Mouse (Mus musculus) neural tube, embryonic 11.5 days (tissue): ENCODE data around the gene Ppp1r14b. TPM values are rescaled to one million over a fixed set of nuclear protein-coding genes. Genes with fewer than 3 reads are reported as not detected.
"Not testable (repeated sequence)": the region's sequence is repeated elsewhere in the genome, so short reads cannot be mapped to it uniquely, and the experiment has no call there.

Experiments used
- ATAC-seq: fragments of 200-750 bp; cut with Nextera tagmentation; 2 replicates; pipeline ENCODE4 v1.8.0; 2017; ENCODE audit warnings: moderate number of reproducible peaks, mild to moderate bottlenecking, moderate TSS enrichment, moderate library complexity; ENCODE audit not compliant: insufficient read depth, low FRiP score, low TSS enrichment
- DNase-seq: peaks from one replicate; pipeline ENCODE4 v3.0.0-alpha.2; 2015; ENCODE audit warnings: low spot score
- H3K27ac ChIP-seq: fragments of 300-500 bp; sonication (generic); 2 replicates; pipeline ENCODE4 v1.5.1; 2014; ENCODE audit warnings: low read depth, mild to moderate bottlenecking, low read length
- H3K27me3 ChIP-seq: fragments of 300-500 bp; sonication (generic); 2 replicates; pipeline ENCODE4 v1.6.1; 2014; ENCODE audit warnings: mild to moderate bottlenecking, low read length, mixed read lengths; ENCODE audit not compliant: control insufficient read depth, insufficient read depth
- H3K36me3 ChIP-seq: fragments of 300-500 bp; sonication (generic); 2 replicates; pipeline ENCODE4 v1.6.1; 2014; ENCODE audit warnings: mild to moderate bottlenecking, low read length, moderate library complexity, mixed read lengths; ENCODE audit not compliant: control insufficient read depth, insufficient read depth
- H3K4me1 ChIP-seq: fragments of 300-500 bp; sonication (generic); 2 replicates; pipeline ENCODE4 v1.6.1; 2014; ENCODE audit warnings: low read length, mixed read lengths; ENCODE audit not compliant: control insufficient read depth, insufficient read depth
- H3K4me2 ChIP-seq: fragments of 300-500 bp; sonication (generic); 2 replicates; pipeline ENCODE4 v1.6.1; 2014; ENCODE audit warnings: low read depth, mild to moderate bottlenecking, moderate library complexity
- H3K4me3 ChIP-seq: fragments of 300-500 bp; sonication (generic); 2 replicates; pipeline ENCODE4 v1.5.1; 2014; ENCODE audit warnings: low read depth, low read length
- H3K9ac ChIP-seq: fragments of 300-500 bp; sonication (generic); 2 replicates; pipeline ENCODE4 v1.6.1; 2014; ENCODE audit warnings: mild to moderate bottlenecking, low read length
- H3K9me3 ChIP-seq: fragments of 300-500 bp; sonication (generic); 2 replicates; pipeline ENCODE4 v1.6.1; 2016; ENCODE audit warnings: low read length; ENCODE audit not compliant: control insufficient read depth
- WGBS: fragments of 180-500 bp; shearing (Covaris S2); extraction: QIAGEN DNeasy Blood & Tissue Kit; methylation state at CpG from one replicate; pipeline ENCODE4 v1.1.7; 2014; 5-methylcytosine and 5-hydroxymethylcytosine counted together
- polyA plus RNA-seq: library from polyadenylated mRNA; unstranded; fragments of >200 nt; fragmentation: Nextera tagmentation; extraction: Ambion mirVana; gene quantifications from 2 replicates; pipeline ENCODE4 v1.2.1, GENCODE M21; 2014

The Ppp1r14b gene
- polyA plus RNA-seq, 1 experiment from 2014 or later = 290 TPM

GRCm38 (mm10) chr19:6985951-6986708 lies 11.4 kb downstream of the Ppp1r14b start:
- Histone ChIP-seq H3K4me3 (peak overlapping the region; percentile 91), H3K27me3 (no peaks in the 10 kb centered on the region), H3K27ac (no peak overlapping the region), H3K36me3 (peaks cover 3% of the 10 kb centered on the region; the same call in 1 of the 2 replicates), H3K4me1 (peaks cover 7% of the 10 kb centered on the region), H3K9ac (no peak overlapping the region), H3K9me3 (no peaks in the 10 kb centered on the region), H3K4me2 (peak overlapping the region; percentile 95)
- 83% methylated on average over 10 of the region's 10 CpGs for WGBS
- DNase-seq (no peak), ATAC-seq (no peak)

DNA sequence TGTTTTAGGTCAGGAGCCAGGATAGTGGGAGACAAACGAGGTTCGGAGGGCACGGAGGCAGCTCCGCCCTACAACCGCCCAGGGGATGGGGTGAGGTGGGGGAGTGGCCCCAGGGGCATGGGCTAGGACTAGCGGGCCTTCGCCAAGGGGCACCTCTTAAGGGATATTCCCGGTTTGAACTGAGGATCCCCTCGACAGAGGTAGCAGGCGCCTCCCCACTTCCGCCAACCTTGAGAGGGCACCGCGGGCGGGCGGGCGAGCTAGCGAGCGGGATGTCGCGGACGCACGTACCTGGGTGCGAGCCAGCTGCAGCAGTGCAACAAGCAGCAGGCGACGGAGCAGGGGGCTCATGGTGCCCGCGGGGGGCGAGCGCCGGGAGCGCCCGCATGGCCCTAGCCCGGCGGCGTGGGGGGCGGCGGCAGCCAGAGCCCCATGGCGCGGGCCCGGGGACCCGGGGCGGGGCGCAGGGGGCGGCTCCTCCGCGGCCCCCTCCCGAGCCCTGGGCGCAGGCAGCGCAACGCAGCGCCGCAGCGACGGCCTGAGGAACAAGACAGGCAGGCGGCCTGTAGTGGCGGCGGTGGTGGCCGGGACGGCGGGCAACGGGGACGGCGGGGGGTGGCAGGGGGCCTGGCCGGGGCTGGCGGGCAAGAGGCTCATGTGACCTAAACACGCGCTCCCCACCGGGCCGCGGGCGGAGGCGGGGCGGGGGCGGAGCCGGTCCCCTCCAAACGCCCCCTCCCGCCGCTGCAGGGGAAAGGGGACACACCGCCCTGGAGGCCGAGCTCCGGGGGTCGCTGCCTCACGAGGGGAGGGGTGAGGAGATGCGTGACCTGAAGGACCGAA lies 12.5 kb downstream of the Ppp1r14b start, which contains the start of gene Vegfb:
Gene Vegfb, minus strand, starts transcription at position 591 of the 843 bp plus-strand sequence.
- peak within 1 kb of the TSS; percentile 95 for H3K4me2 ChIP-seq
- H3K27ac ChIP-seq = peak within 1 kb of the TSS; percentile 73
- peak within 1 kb of the TSS; percentile 86 for H3K9ac ChIP-seq
- peaks cover 3% of the 10 kb centered on the region; the same call in 1 of the 2 replicates for H3K36me3 ChIP-seq
- DNase-seq (peak; percentile 62), ATAC-seq (peak; percentile 48)
- no peaks in the 10 kb centered on the region for H3K27me3 ChIP-seq
- peak within 1 kb of the TSS; percentile 91 for H3K4me3 ChIP-seq
- H3K4me1 ChIP-seq = peaks cover 9% of the 10 kb centered on the region
- no peaks in the 10 kb centered on the region for H3K9me3 ChIP-seq
- under 1% methylated on average over 57 of the region's 85 CpGs for WGBS

GRCm38 (mm10) chr19:6987904-6988285 lies 13.1 kb downstream of the Ppp1r14b start:
- peaks cover 11% of the 10 kb centered on the region for H3K4me1 ChIP-seq
- no peak for DNase-seq
- peak overlapping the region; percentile 86 for H3K9ac ChIP-seq
- no peak overlapping the region for H3K27ac ChIP-seq
- WGBS = under 1% methylated on average over 8 of the region's 8 CpGs
- peak overlapping the region; percentile 95 for H3K4me2 ChIP-seq
- no peaks in the 10 kb centered on the region for H3K27me3 ChIP-seq
- H3K36me3 ChIP-seq = peaks cover 3% of the 10 kb centered on the region; the same call in 1 of the 2 replicates
- H3K4me3 ChIP-seq = peak overlapping the region; percentile 91
- no peaks in the 10 kb centered on the region for H3K9me3 ChIP-seq
- no peak for ATAC-seq

- no peak overlapping the region for H3K27ac ChIP-seq
- WGBS = 84% methylated on average over 8 of the region's 8 CpGs
- DNase-seq (no peak), ATAC-seq (no peak)
- H3K36me3 ChIP-seq = peaks cover 3% of the 10 kb centered on the region; the same call in 1 of the 2 replicates
- no peak overlapping the region for H3K9ac ChIP-seq
- no peak overlapping the region for H3K4me2 ChIP-seq
- no peak overlapping the region for H3K4me3 ChIP-seq
- peaks cover 13% of the 10 kb centered on the region for H3K4me1 ChIP-seq
- H3K27me3 ChIP-seq = no peaks in the 10 kb centered on the region
- no peaks in the 10 kb centered on the region for H3K9me3 ChIP-seq
Measured at GRCm38 (mm10) chr19:6989251-6989650, 14.5 kb downstream of the Ppp1r14b start.

DNA sequence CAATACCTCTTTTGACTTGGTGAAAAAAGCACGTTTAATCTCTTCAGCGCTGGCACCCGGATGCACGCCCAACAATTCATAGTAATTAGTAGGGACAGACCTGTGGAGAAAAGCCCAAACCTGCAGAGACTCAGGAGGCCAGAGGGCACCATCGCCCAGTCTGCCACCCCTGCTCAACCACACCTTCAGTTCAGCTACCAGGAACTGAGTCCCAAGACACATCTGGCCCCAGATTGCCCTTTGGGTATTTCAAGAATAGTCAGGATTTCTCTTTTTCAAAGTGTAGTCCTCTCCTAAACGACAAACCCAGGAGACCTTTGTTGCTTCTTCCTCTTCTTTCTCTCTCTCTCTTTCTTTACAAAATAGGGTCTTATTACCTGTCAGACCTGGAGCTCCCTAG lies 15.9 kb downstream of the Ppp1r14b start:
- DNase-seq (no peak), ATAC-seq (no peak)
- Histone ChIP-seq H3K4me1 (peaks cover 20% of the 10 kb centered on the region), H3K36me3 (no peaks in the 10 kb centered on the region), H3K4me2 (no peak overlapping the region), H3K9ac (no peak overlapping the region), H3K9me3 (no peaks in the 10 kb centered on the region), H3K27me3 (no peaks in the 10 kb centered on the region), H3K4me3 (no peak overlapping the region), H3K27ac (no peak overlapping the region)
- WGBS = 81% methylated on average over 6 of the region's 6 CpGs

- ATAC-seq, H3K4me2 ChIP-seq, H3K27ac ChIP-seq, H3K9me3 ChIP-seq, H3K36me3 ChIP-seq, H3K4me3 ChIP-seq, DNase-seq, H3K27me3 ChIP-seq, H3K9ac ChIP-seq: not testable (repeated sequence)
- peaks cover 18% of the 10 kb centered on the region for H3K4me1 ChIP-seq
- 92% methylated on average over 6 of the region's 6 CpGs for WGBS
Measured at GRCm38 (mm10) chr19:6991166-6991565, 16.4 kb downstream of the Ppp1r14b start.

DNA sequence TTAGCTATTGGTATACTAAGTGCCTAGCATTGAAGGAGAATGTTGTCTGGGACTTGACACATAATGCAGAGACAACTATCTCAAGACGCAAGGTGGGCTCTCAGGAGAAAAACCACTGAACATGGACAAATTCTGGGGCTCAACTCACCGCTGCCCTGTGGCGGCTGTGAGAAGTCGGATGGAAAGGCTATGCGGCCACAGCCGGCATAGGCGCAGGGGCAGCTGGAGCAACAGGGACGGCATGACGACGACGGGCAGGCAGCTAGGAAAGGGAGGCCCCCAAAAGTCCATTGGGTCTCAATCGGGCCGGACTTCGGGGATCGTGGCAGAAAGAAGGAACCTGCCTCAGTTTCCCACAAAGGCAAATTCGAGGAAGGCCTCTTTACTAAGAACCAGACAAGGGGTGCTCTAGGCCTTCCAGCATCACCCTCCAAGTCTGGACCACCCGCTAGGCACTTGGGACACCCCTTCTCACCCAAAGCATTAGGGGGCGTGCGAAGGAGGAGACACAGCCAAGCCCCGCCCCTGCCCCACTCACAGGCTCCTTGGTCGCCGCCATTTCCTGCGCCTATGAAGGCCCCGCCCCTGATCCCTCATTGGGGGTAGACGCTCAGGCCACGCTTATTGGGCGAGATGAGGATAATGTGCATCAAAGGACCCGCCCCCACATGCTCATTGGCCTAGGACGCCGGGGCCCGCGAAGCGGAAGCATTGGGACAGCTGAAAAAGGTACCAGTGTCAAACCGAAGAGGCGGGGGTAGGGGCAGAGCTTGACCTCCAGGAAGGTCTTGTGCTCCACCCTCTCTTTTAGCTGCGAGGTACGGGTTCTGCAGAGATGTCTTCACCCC lies 17.5 kb downstream of the Ppp1r14b start, which contains the start of gene Dnajc4:
Gene Dnajc4, minus strand, starts transcription at position 562 of the 848 bp plus-strand sequence.
- 3% methylated on average over 37 of the region's 37 CpGs for WGBS
- Histone ChIP-seq H3K4me3 (peak within 1 kb of the TSS; percentile 46), H3K27ac (peak within 1 kb of the TSS; percentile 42; the same call in 1 of the 2 replicates), H3K36me3 (no peaks in the 10 kb centered on the region), H3K27me3 (no peaks in the 10 kb centered on the region), H3K9me3 (no peaks in the 10 kb centered on the region), H3K4me2 (peak within 1 kb of the TSS; percentile 71), H3K4me1 (peaks cover 22% of the 10 kb centered on the region), H3K9ac (peak within 1 kb of the TSS; percentile 57)
- ATAC-seq (peak; percentile 94), DNase-seq (peak; percentile 97)
